Mouse (Mus musculus): ENCODE measurements around the gene Mapk6. TPM values are rescaled to one million over a fixed set of nuclear protein-coding genes. Genes with fewer than 3 reads are reported as not detected.
A peak's percentile ranks its signal among the peaks of the same experiment; 100 is the strongest.

Gene Mapk6
- polyA plus RNA-seq, 1 experiment from 2014 or later, result 28.0 TPM

DNA sequence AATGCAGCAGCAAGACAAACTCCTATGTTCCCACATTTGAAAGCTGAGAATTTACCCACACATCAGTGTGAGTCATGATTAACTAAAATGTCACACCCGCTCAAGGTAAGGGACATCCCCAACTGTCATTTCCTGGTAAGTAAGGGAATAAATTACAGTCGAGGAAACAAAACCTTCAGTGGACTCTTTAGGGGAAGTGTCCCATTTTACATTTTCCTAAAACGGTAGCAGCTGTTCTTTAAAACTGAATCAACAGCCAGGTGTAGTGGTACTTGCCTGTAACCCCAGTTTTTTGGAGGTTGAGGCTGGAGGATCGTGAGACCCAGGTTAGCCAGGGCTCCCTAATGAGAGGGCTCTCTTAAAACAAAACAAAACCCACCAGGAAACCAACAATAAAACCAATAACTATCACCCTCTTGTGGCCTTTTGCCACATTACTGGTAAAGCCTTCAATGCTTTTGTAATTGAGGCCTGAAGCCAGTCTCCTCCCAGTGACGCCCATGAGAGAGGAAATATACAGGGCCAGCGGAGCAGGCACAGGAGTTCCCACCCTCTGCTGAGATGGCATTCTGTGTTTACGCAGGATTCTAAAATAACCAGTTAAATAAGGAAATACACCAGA, 24.5 kb upstream of the Mapk6 start:
- TF ChIP-seq CTCF (IDR thresholded peaks at IDR 0.05) (peak; percentile 74), EP300 (IDR thresholded peaks at IDR 0.05) (peak; percentile 59)
- no peaks in the 10 kb centered on the region for H3K9me3 ChIP-seq (ENCODE audit: low read length)
- H3K4me3 ChIP-seq (ENCODE audit: low read depth, low read length), result no peak overlapping the region
- ATAC-seq (peak; percentile 66), DNase-seq (ENCODE audit: low spot score) (peak; percentile 90)
- no peak overlapping the region for H3K9ac ChIP-seq (replicated peaks; ENCODE audit: low read depth)
- H3K4me2 ChIP-seq (replicated peaks; ENCODE audit: low read depth, low read length), result no peak overlapping the region
- no peaks in the 10 kb centered on the region for H3K27me3 ChIP-seq (replicated peaks; ENCODE audit: insufficient read depth, low read length)
- WGBS, result 36% methylated on average over 7 of the region's 7 CpGs
- no peaks in the 10 kb centered on the region for H3K36me3 ChIP-seq (ENCODE audit: insufficient read depth, low read length)
- no peak overlapping the region; the same call in 1 of the 2 replicates for H3K27ac ChIP-seq (ENCODE audit: low read length)
- no peaks in the 10 kb centered on the region for H3K4me1 ChIP-seq (ENCODE audit: insufficient read depth, low read depth, low read length)

DNA sequence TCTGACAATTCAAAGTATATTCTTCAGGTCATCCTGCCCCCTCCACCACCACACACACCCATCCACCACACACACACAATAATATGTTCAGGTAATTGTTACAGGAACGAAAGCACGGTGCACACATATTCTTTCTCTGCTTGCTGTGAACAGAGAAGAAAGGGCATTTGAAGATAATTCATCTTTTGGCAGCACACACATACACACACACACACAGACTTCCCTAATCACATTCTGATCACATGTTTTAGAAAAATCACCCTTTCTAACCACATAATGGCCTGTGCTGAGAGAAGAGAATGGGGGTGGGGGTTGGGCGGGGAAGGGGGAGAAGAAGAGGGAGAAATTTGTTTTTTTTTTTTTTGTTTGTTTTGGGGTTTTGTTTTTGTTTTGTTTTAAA, 22.9 kb upstream of the Mapk6 start:
- no peak overlapping the region for H3K4me2 ChIP-seq (replicated peaks; ENCODE audit: low read depth, low read length)
- no peaks in the 10 kb centered on the region for H3K9me3 ChIP-seq (ENCODE audit: low read length)
- WGBS, result 86% methylated on average over 3 of the region's 3 CpGs
- no peaks in the 10 kb centered on the region for H3K4me1 ChIP-seq (ENCODE audit: insufficient read depth, low read depth, low read length)
- no peak overlapping the region for H3K4me3 ChIP-seq (ENCODE audit: low read depth, low read length)
- no peak overlapping the region for H3K9ac ChIP-seq (replicated peaks; ENCODE audit: low read depth)
- no peak for ATAC-seq
- no peak overlapping the region for H3K27ac ChIP-seq (ENCODE audit: low read length)
- TF ChIP-seq CTCF (IDR thresholded peaks at IDR 0.05) (no peak), EP300 (IDR thresholded peaks at IDR 0.05) (no peak)
- DNase-seq (ENCODE audit: low spot score), result no peak
- H3K27me3 ChIP-seq (replicated peaks; ENCODE audit: insufficient read depth, low read length), result no peaks in the 10 kb centered on the region
- H3K36me3 ChIP-seq (ENCODE audit: insufficient read depth, low read length), result no peaks in the 10 kb centered on the region

GRCm38 (mm10) chr9:75430822-75431621, 21.2 kb upstream of the Mapk6 start:
- no peak overlapping the region for H3K4me3 ChIP-seq (ENCODE audit: low read depth, low read length)
- no peak for DNase-seq (ENCODE audit: low spot score)
- no peak overlapping the region for H3K27ac ChIP-seq (ENCODE audit: low read length)
- no peaks in the 10 kb centered on the region for H3K36me3 ChIP-seq (ENCODE audit: insufficient read depth, low read length)
- H3K9me3 ChIP-seq (ENCODE audit: low read length), result no peaks in the 10 kb centered on the region
- no peak for ATAC-seq
- WGBS, result 58% methylated on average over 16 of the region's 16 CpGs
- TF ChIP-seq EP300 (IDR thresholded peaks at IDR 0.05), result no peak
- TF ChIP-seq CTCF (IDR thresholded peaks at IDR 0.05), result no peak
- H3K4me2 ChIP-seq (replicated peaks; ENCODE audit: low read depth, low read length), result no peak overlapping the region
- no peaks in the 10 kb centered on the region for H3K27me3 ChIP-seq (replicated peaks; ENCODE audit: insufficient read depth, low read length)
- H3K9ac ChIP-seq (replicated peaks; ENCODE audit: low read depth), result no peak overlapping the region
- no peaks in the 10 kb centered on the region for H3K4me1 ChIP-seq (ENCODE audit: insufficient read depth, low read depth, low read length)

DNA sequence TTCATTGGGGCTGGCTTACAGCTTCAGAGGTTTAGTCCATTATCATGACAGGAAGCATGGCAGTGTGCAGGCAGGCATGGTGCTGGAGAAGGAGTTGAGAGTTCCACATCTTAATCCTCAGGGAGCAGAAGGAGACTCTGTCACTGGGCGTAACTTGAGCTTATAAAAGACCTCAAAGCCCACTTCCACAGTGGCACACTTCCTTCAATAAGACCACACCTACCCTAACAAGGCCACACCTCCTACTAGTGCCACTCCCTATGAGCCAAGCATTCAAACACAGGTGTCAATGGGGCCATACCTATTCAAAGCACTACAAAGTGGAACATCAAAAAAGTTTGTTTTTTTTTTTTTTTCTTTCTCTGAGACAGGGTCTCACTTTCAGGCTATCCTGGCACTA, 19.9 kb upstream of the Mapk6 start:
- TF ChIP-seq CTCF (IDR thresholded peaks at IDR 0.05) (no peak), EP300 (IDR thresholded peaks at IDR 0.05) (no peak)
- no peak overlapping the region for H3K9ac ChIP-seq (replicated peaks; ENCODE audit: low read depth)
- no peak overlapping the region for H3K27ac ChIP-seq (ENCODE audit: low read length)
- H3K4me3 ChIP-seq (ENCODE audit: low read depth, low read length), result no peak overlapping the region
- DNase-seq (ENCODE audit: low spot score), result no peak
- H3K4me1 ChIP-seq (ENCODE audit: insufficient read depth, low read depth, low read length), result no peaks in the 10 kb centered on the region
- ATAC-seq, result no peak
- no peaks in the 10 kb centered on the region for H3K27me3 ChIP-seq (replicated peaks; ENCODE audit: insufficient read depth, low read length)
- H3K4me2 ChIP-seq (replicated peaks; ENCODE audit: low read depth, low read length), result no peak overlapping the region
- H3K36me3 ChIP-seq (ENCODE audit: insufficient read depth, low read length), result no peaks in the 10 kb centered on the region
- WGBS, result 88% methylated on average over 1 of the region's 1 CpGs
- H3K9me3 ChIP-seq (ENCODE audit: low read length), result no peaks in the 10 kb centered on the region

DNA sequence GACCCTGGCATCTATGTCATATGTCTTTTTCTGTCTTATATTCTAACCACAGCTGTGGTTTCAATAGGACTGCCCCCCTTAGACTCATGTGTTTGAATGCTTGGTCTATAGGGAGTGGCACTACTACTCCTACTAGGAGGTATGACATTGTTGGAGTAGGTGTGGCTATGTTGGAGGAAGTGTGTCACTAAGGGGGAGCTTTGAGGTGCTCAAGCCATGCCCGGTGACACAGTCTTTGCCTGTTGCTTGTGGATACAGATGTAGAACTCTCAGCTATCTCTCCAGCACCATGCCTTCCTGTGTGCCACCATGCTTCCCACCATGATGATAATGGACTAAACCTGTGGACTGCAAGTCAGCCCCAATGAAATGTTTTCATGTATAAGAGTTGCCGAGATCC, 19.2 kb upstream of the Mapk6 start:
- no peaks in the 10 kb centered on the region for H3K9me3 ChIP-seq (ENCODE audit: low read length)
- DNase-seq (ENCODE audit: low spot score) (no peak), ATAC-seq (no peak)
- 85% methylated on average over 2 of the region's 2 CpGs for WGBS
- H3K4me1 ChIP-seq (ENCODE audit: insufficient read depth, low read depth, low read length), result no peaks in the 10 kb centered on the region
- no peaks in the 10 kb centered on the region for H3K36me3 ChIP-seq (ENCODE audit: insufficient read depth, low read length)
- no peaks in the 10 kb centered on the region for H3K27me3 ChIP-seq (replicated peaks; ENCODE audit: insufficient read depth, low read length)
- no peak overlapping the region for H3K27ac ChIP-seq (ENCODE audit: low read length)
- TF ChIP-seq CTCF (IDR thresholded peaks at IDR 0.05) (no peak), EP300 (IDR thresholded peaks at IDR 0.05) (no peak)
- no peak overlapping the region for H3K4me3 ChIP-seq (ENCODE audit: low read depth, low read length)
- H3K4me2 ChIP-seq (replicated peaks; ENCODE audit: low read depth, low read length), result no peak overlapping the region
- no peak overlapping the region for H3K9ac ChIP-seq (replicated peaks; ENCODE audit: low read depth)

DNA sequence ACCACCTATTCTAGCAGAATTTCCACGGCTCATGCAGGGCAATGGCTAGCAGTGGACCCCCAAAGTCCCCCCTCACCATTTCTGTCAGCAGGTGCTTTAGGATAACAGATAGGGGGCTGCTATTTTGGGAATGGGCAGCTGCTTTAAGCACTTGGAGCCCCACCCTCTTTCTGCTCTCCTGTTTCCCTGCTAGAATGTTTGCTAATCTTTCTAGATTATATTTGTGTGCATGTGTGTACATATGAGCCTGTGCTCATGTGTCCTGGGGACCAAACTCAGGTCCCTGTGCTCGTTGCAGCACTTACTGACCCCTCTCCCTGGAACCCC, 18.4 kb upstream of the Mapk6 start:
- DNase-seq (ENCODE audit: low spot score) (no peak), ATAC-seq (no peak)
- Histone ChIP-seq H3K27ac (ENCODE audit: low read length) (no peak overlapping the region), H3K27me3 (replicated peaks; ENCODE audit: insufficient read depth, low read length) (no peaks in the 10 kb centered on the region), H3K4me1 (ENCODE audit: insufficient read depth, low read depth, low read length) (no peaks in the 10 kb centered on the region), H3K9me3 (ENCODE audit: low read length) (no peaks in the 10 kb centered on the region), H3K4me2 (replicated peaks; ENCODE audit: low read depth, low read length) (no peak overlapping the region), H3K9ac (replicated peaks; ENCODE audit: low read depth) (no peak overlapping the region), H3K4me3 (ENCODE audit: low read depth, low read length) (no peak overlapping the region), H3K36me3 (ENCODE audit: insufficient read depth, low read length) (no peaks in the 10 kb centered on the region)
- WGBS, result 50% methylated on average over 2 of the region's 2 CpGs
- TF ChIP-seq CTCF (IDR thresholded peaks at IDR 0.05) (no peak), EP300 (IDR thresholded peaks at IDR 0.05) (no peak)
